Mouse (Mus musculus): ENCODE data around the gene Prdm2.

- TF ChIP-seq CTCF (conservative IDR thresholded peaks at IDR 0.05; ENCODE audit: low read length), result peak; percentile 100
- TF ChIP-seq NANOG (IDR thresholded peaks at IDR 0.05; ENCODE audit: borderline replicate concordance, low read length), result no peak
- TF ChIP-seq POU5F1 (IDR thresholded peaks at IDR 0.05; ENCODE audit: borderline replicate concordance, low read length), result no peak
Observed at GRCm38 (mm10) chr4:143248050-143248449, 35.3 kb upstream of the Prdm2 start.
